Mouse (Mus musculus): ENCODE data around the gene Arhgap23. TPM values are rescaled to one million over a fixed set of nuclear protein-coding genes. Genes with fewer than 3 reads are reported as not detected.

Gene Arhgap23
- polyA plus RNA-seq, 1 experiment from 2014 or later = 9.2 TPM

DNA sequence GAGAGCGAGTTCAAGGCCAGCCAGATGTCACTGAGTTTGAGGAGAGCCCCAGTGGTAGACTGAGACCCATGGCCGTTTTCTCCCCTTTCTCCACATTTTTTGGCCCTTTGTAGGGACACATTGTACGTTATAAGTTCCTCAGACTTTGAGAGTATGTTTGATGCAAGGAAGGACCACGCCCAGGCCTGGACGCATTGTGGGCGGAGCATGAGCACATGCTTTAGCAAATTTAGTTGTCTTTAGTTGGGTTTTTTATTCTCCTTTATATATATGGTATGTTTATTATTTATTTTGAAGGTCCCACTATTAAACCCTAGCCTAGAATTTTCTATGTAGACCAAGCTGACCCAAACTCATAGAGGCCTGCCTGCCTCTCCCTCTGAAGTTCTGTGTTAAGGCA is 63.0 kb downstream of the Arhgap23 start:
- Histone ChIP-seq H3K27me3 (ENCODE audit: control insufficient read depth, insufficient read depth, low read length) (no peaks in the 10 kb centered on the region), H3K4me3 (ENCODE audit: low read depth, low read length) (no peak overlapping the region), H3K27ac (ENCODE audit: low read depth, low read length) (no peak overlapping the region), H3K36me3 (ENCODE audit: control insufficient read depth, insufficient read depth, low read length) (peaks cover 26% of the 10 kb centered on the region), H3K4me2 (ENCODE audit: low read depth, low read length) (no peak overlapping the region), H3K4me1 (ENCODE audit: control insufficient read depth, insufficient read depth, low read length) (no peaks in the 10 kb centered on the region), H3K9me3 (ENCODE audit: control insufficient read depth, low read length) (no peaks in the 10 kb centered on the region), H3K9ac (replicated peaks; ENCODE audit: low read depth, low read length) (no peak overlapping the region)
- ATAC-seq (ENCODE audit: low read depth) = no peak
- WGBS = 90% methylated on average over 6 of the region's 6 CpGs

DNA sequence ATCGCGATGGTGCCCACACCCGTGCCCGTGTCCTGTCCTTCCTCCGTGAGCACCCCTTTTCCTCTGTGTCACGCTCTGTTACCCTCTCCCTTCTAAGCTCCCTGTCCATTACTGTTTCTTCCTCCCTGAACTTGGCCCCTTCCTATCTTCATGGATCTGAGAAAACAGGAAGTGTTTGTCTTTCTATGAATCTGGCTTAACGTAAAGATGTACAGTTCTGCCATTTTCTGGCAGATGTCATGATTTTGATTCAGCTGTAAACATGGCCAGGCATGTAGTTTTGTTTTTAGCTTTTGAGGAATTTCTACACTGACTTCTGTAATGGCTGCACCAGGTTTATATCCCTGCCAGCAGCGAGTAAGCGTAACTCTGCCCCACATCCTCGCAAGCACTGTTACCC is 63.8 kb downstream of the Arhgap23 start:
- H3K9ac ChIP-seq (replicated peaks; ENCODE audit: low read depth, low read length) = no peak overlapping the region
- no peaks in the 10 kb centered on the region for H3K4me1 ChIP-seq (ENCODE audit: control insufficient read depth, insufficient read depth, low read length)
- H3K9me3 ChIP-seq (ENCODE audit: control insufficient read depth, low read length) = no peaks in the 10 kb centered on the region
- H3K4me2 ChIP-seq (ENCODE audit: low read depth, low read length) = no peak overlapping the region
- H3K4me3 ChIP-seq (ENCODE audit: low read depth, low read length) = no peak overlapping the region
- 90% methylated on average over 10 of the region's 10 CpGs for WGBS
- H3K36me3 ChIP-seq (ENCODE audit: control insufficient read depth, insufficient read depth, low read length) = peaks cover 26% of the 10 kb centered on the region
- ATAC-seq (ENCODE audit: low read depth) = no peak
- no peaks in the 10 kb centered on the region for H3K27me3 ChIP-seq (ENCODE audit: control insufficient read depth, insufficient read depth, low read length)
- no peak overlapping the region for H3K27ac ChIP-seq (ENCODE audit: low read depth, low read length)

DNA sequence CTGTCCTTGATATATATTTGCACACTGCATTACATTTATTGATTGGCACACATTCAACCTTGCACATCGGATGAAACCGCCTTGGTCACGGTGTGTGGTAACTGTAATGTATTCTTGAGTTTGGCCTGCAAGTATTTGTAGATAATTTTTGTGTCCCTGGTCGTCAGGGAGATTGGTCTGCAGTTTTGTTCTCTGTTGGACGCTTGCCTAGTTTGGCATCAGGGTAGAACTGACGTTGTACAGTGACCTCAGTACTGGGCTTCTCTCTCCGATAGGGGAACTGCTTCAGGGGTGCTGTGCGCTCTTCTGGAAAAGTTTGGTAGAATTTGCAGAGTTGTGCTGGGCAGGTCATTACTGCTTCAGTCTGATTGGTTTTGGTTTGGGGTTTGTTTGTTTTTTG is 64.5 kb downstream of the Arhgap23 start:
- Histone ChIP-seq H3K9ac (replicated peaks; ENCODE audit: low read depth, low read length) (no peak overlapping the region), H3K36me3 (ENCODE audit: control insufficient read depth, insufficient read depth, low read length) (peaks cover 28% of the 10 kb centered on the region), H3K4me2 (ENCODE audit: low read depth, low read length) (no peak overlapping the region), H3K27me3 (ENCODE audit: control insufficient read depth, insufficient read depth, low read length) (no peaks in the 10 kb centered on the region), H3K27ac (ENCODE audit: low read depth, low read length) (no peak overlapping the region), H3K4me3 (ENCODE audit: low read depth, low read length) (no peak overlapping the region), H3K4me1 (ENCODE audit: control insufficient read depth, insufficient read depth, low read length) (no peaks in the 10 kb centered on the region), H3K9me3 (ENCODE audit: control insufficient read depth, low read length) (no peaks in the 10 kb centered on the region)
- no peak for ATAC-seq (ENCODE audit: low read depth)
- 76% methylated on average over 8 of the region's 8 CpGs for WGBS

DNA sequence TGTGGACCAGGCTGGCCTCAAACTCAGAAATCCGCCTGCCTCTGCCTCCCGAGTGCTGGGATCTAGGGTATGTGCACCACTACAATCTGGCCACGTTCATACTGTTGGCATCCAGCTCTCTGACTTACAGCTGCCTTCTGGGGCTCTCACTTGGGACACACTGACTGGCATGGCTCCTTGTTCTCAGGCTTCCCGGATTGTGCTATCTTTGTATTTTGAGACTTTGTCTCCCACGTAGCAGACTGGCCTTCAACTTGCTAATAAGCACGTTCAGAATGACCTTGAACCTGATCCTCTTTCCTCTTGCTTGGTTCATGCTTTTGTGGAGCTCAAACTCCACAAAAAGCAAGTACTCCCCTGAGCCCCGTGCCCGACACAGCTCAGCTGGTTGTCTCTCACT is 70.3 kb downstream of the Arhgap23 start:
- Histone ChIP-seq H3K4me1 (ENCODE audit: control insufficient read depth, insufficient read depth, low read length) (no peaks in the 10 kb centered on the region), H3K4me3 (ENCODE audit: low read depth, low read length) (no peak overlapping the region), H3K27me3 (ENCODE audit: control insufficient read depth, insufficient read depth, low read length) (no peaks in the 10 kb centered on the region), H3K4me2 (ENCODE audit: low read depth, low read length) (no peak overlapping the region), H3K9me3 (ENCODE audit: control insufficient read depth, low read length) (no peaks in the 10 kb centered on the region), H3K36me3 (ENCODE audit: control insufficient read depth, insufficient read depth, low read length) (0 out of 2 replicates have a peak, but pooled peaks cover 9% of the 10 kb centered on the region), H3K9ac (replicated peaks; ENCODE audit: low read depth, low read length) (no peak overlapping the region), H3K27ac (ENCODE audit: low read depth, low read length) (no peak overlapping the region)
- ATAC-seq (ENCODE audit: low read depth) = no peak
- 82% methylated on average over 8 of the region's 8 CpGs for WGBS

DNA sequence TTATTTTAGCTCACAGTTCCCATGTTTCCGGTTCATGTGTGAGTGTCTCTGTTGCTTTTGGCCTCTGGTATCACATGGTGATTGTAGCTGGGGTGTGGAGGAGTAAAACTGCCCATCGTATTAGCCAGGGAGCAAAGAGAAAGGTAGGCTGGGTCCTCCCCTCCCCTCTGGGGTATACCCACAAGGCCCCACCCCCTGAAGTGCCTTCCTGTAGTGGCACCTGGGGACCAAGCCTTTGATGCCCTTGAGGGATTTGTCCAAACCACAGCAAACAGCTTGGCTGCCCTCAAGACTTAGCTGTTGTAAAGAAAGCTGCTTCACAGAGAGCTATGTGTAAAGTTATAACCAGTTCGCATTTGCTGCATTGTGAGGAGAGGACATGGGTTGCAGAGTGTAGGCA is 72.3 kb downstream of the Arhgap23 start:
- H3K27ac ChIP-seq (ENCODE audit: low read depth, low read length) = no peak overlapping the region
- H3K9ac ChIP-seq (replicated peaks; ENCODE audit: low read depth, low read length) = no peak overlapping the region
- WGBS = 73% methylated on average over 3 of the region's 3 CpGs
- ATAC-seq (ENCODE audit: low read depth) = no peak
- H3K4me2 ChIP-seq (ENCODE audit: low read depth, low read length) = no peak overlapping the region
- peaks cover 24% of the 10 kb centered on the region for H3K36me3 ChIP-seq (ENCODE audit: control insufficient read depth, insufficient read depth, low read length)
- H3K4me3 ChIP-seq (ENCODE audit: low read depth, low read length) = no peak overlapping the region
- no peaks in the 10 kb centered on the region for H3K4me1 ChIP-seq (ENCODE audit: control insufficient read depth, insufficient read depth, low read length)
- no peaks in the 10 kb centered on the region for H3K9me3 ChIP-seq (ENCODE audit: control insufficient read depth, low read length)
- H3K27me3 ChIP-seq (ENCODE audit: control insufficient read depth, insufficient read depth, low read length) = no peaks in the 10 kb centered on the region

DNA sequence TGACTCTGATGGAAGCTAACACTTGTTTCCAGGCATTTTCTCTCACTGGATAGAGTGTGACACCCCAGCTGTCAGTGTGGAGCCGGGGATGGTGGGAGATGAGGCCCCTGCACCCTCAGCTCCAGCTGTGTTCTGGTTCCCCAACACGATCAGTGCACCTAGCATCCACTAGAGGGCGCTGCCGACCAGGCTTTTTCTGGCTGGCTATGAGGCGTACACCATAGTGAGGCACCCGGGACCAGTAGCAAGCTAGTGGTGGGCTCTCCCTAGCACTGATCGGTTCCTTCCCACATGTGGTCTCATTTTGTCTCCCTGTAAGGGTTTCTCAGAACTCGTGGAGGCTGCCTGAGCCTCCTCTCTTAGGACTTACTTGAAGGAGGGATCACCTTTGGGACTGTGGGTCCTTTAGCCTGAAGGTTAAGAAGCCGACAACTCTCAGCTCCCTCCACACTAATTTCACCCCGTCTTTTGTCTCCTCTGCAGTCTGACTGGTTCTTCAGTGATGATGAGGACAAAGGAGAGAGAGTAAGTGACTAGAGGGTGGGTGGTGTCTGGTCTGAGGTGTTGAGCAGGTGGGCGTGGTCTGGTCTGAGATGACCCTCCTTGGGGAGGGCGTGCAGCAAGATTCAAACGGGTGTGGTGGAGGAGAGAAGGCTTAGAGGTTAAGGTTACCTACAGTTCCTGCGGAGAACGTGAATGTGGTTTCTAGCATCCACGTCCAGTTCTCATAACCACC is 74.4 kb downstream of the Arhgap23 start:
- peaks cover 33% of the 10 kb centered on the region for H3K36me3 ChIP-seq (ENCODE audit: control insufficient read depth, insufficient read depth, low read length)
- 25% methylated on average over 16 of the region's 16 CpGs for WGBS
- peak; percentile 56; the same call in 1 of the 2 replicates for ATAC-seq (ENCODE audit: low read depth)

DNA sequence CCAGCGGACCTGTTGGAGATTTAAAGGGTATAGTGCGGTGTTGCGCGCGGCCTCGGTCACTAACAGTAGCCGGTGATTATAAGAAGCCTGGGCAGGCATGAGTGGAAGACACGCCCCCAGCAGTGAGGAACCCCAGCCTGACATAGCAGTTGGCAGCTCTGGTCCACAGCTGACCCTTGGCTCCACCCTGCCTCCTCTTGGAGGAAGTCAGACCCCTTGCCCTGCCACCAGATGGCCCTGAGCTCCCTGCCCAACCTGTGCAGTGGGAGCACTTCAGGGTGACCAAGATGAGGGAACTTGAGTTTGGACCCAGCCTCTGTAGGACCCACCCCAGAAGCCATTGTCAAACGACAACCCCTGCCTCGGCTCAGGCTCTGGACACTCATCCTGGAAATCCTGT is 76.3 kb downstream of the Arhgap23 start:
- Histone ChIP-seq H3K9me3 (ENCODE audit: control insufficient read depth, low read length) (no peaks in the 10 kb centered on the region), H3K4me2 (ENCODE audit: low read depth, low read length) (no peak overlapping the region), H3K4me1 (ENCODE audit: control insufficient read depth, insufficient read depth, low read length) (no peaks in the 10 kb centered on the region), H3K36me3 (ENCODE audit: control insufficient read depth, insufficient read depth, low read length) (peaks cover 29% of the 10 kb centered on the region), H3K27ac (ENCODE audit: low read depth, low read length) (no peak overlapping the region), H3K4me3 (ENCODE audit: low read depth, low read length) (no peak overlapping the region), H3K9ac (replicated peaks; ENCODE audit: low read depth, low read length) (no peak overlapping the region), H3K27me3 (ENCODE audit: control insufficient read depth, insufficient read depth, low read length) (no peaks in the 10 kb centered on the region)
- ATAC-seq (ENCODE audit: low read depth) = no peak
- WGBS = 76% methylated on average over 10 of the region's 10 CpGs

More for the DNA sequence above, 74.4 kb downstream of the Arhgap23 start:
- no peaks in the 10 kb centered on the region for H3K27me3 ChIP-seq (ENCODE audit: control insufficient read depth, insufficient read depth, low read length)
- H3K9ac ChIP-seq (replicated peaks; ENCODE audit: low read depth, low read length) = no peak overlapping the region
- no peaks in the 10 kb centered on the region for H3K4me1 ChIP-seq (ENCODE audit: control insufficient read depth, insufficient read depth, low read length)
- no peak overlapping the region for H3K4me3 ChIP-seq (ENCODE audit: low read depth, low read length)
- H3K4me2 ChIP-seq (ENCODE audit: low read depth, low read length) = no peak overlapping the region
- no peaks in the 10 kb centered on the region for H3K9me3 ChIP-seq (ENCODE audit: control insufficient read depth, low read length)
- no peak overlapping the region for H3K27ac ChIP-seq (ENCODE audit: low read depth, low read length)

DNA sequence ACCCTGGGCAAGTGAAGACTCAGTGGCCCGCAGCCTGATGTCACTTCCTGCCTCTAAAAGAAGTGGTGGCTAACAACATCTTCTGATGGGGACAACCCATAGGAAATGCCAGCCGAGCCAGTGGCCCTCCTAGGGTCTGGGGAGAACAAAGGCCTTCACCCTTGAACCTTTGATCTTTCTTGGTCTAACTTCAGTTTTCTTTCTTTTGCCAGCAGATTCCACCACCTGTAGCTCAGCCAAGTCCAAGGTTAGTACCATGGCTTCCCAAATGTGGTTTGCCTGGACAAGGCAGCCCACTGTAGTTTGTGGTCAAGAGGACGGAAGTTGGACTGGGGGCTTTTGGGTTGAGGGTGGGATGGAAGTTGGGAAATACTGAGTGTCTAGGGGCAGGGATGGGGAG is 77.5 kb downstream of the Arhgap23 start:
- H3K27ac ChIP-seq (ENCODE audit: low read depth, low read length) = no peak overlapping the region
- ATAC-seq (ENCODE audit: low read depth) = no peak
- H3K4me2 ChIP-seq (ENCODE audit: low read depth, low read length) = no peak overlapping the region
- H3K4me3 ChIP-seq (ENCODE audit: low read depth, low read length) = no peak overlapping the region
- no peaks in the 10 kb centered on the region for H3K27me3 ChIP-seq (ENCODE audit: control insufficient read depth, insufficient read depth, low read length)
- no peaks in the 10 kb centered on the region for H3K9me3 ChIP-seq (ENCODE audit: control insufficient read depth, low read length)
- no peaks in the 10 kb centered on the region for H3K4me1 ChIP-seq (ENCODE audit: control insufficient read depth, insufficient read depth, low read length)
- WGBS = 87% methylated on average over 3 of the region's 3 CpGs
- H3K9ac ChIP-seq (replicated peaks; ENCODE audit: low read depth, low read length) = no peak overlapping the region
- H3K36me3 ChIP-seq (ENCODE audit: control insufficient read depth, insufficient read depth, low read length) = peaks cover 29% of the 10 kb centered on the region

DNA sequence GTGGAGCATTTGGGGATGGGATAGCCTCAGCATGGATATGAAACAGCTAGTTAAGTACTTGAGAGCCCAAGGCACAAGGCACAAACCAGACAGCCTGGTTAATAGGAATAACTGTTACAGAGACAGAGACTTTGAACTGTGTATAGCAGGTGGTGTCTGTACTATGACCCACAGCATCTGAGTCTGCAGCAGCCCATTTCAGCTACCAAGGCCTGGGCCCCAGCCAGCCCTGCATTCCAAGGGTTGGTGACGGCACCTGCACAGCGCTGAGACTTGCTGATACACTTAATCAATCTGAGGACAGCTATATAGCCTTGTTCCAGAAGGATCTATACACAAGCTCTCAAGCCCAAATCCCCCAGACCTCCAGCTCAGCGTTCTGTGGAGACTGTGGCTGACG is 82.2 kb downstream of the Arhgap23 start:
- H3K27me3 ChIP-seq (ENCODE audit: control insufficient read depth, insufficient read depth, low read length) = peaks cover 22% of the 10 kb centered on the region
- peaks cover 19% of the 10 kb centered on the region; the same call in 1 of the 2 replicates for H3K36me3 ChIP-seq (ENCODE audit: control insufficient read depth, insufficient read depth, low read length)
- H3K9me3 ChIP-seq (ENCODE audit: control insufficient read depth, low read length) = no peaks in the 10 kb centered on the region
- no peak overlapping the region for H3K27ac ChIP-seq (ENCODE audit: low read depth, low read length)
- 89% methylated on average over 4 of the region's 4 CpGs for WGBS
- H3K4me1 ChIP-seq (ENCODE audit: control insufficient read depth, insufficient read depth, low read length) = peaks cover 6% of the 10 kb centered on the region; the same call in 1 of the 2 replicates
- H3K9ac ChIP-seq (replicated peaks; ENCODE audit: low read depth, low read length) = no peak overlapping the region
- no peak overlapping the region for H3K4me3 ChIP-seq (ENCODE audit: low read depth, low read length)
- ATAC-seq (ENCODE audit: low read depth) = no peak
- no peak overlapping the region for H3K4me2 ChIP-seq (ENCODE audit: low read depth, low read length)
